Mouse (Mus musculus): ENCODE data around the gene Krtap4-1. TPM values are rescaled to one million over a fixed set of nuclear protein-coding genes. Genes with fewer than 3 reads are reported as not detected.
"Not testable (repeated sequence)": the region's sequence is repeated elsewhere in the genome, so short reads cannot be mapped to it uniquely, and the experiment has no call there.

Krtap4-1 gene
- polyA plus RNA-seq (2015; fragmentation: Nextera tagmentation; extraction: Ambion mirVana) = not detected in 2 replicates

DNA sequence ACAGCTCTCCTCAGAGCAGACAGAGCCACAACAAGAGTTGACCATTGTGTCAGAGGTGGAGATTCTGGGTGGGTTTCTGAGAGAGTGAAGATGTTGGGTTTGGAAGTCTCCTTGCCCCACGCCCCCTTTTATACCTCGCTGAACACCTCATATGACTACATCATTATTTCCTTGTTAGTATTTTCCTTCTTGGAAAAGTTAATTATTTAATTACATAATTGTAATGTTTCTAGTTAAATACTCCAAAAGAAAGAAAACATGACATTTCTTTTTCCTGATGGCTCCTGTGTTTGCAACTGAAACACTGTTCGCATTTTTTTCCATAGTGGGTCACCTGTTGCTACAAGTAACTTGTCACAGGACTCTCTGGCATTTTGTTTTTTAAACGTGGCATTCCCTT lies at the start of gene Krtap4-1:
Krtap4-1 (minus strand) TSS at position 101 of the 400 bp plus-strand sequence.
- H3K4me3 ChIP-seq (replicated peaks; ENCODE audit: low read length) = no peak within 1 kb of the TSS
- no peak within 1 kb of the TSS for H3K27ac ChIP-seq (ENCODE audit: low read length)
- no peaks in the 10 kb centered on the region for H3K36me3 ChIP-seq (ENCODE audit: control insufficient read depth, insufficient read depth, low read length)
- H3K9ac ChIP-seq (ENCODE audit: low read length) = no peak within 1 kb of the TSS
- H3K27me3 ChIP-seq (ENCODE audit: control insufficient read depth, insufficient read depth, low read length) = no peaks in the 10 kb centered on the region
- H3K4me2 ChIP-seq (ENCODE audit: low read depth, low read length) = no peak within 1 kb of the TSS
- no peak for ATAC-seq (ENCODE audit: insufficient read depth, low FRiP score)
- no peaks in the 10 kb centered on the region for H3K4me1 ChIP-seq (ENCODE audit: control insufficient read depth, insufficient read depth, low read length)
- H3K9me3 ChIP-seq (replicated peaks; ENCODE audit: control insufficient read depth, low read length) = no peaks in the 10 kb centered on the region
- 79% methylated on average over 4 of the region's 4 CpGs for WGBS

DNA sequence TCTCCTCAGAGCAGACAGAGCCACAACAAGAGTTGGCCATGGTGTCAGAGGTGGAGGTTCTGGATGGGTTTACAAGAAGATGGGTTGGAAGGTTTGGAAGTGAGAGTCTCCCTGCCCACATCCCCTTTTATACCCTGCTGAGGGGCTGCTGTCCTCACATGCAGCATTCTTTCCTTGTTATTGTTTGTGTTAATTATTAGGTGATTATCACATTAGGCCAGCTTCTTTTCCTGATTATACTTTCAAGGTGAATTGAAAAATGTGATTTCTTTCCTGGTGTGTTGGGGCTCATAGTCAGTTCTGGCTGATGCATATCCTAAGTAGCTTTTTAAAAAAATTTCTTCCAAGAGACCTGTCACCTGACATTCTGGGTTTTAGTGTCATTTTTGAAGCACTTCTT lies 37.8 kb upstream of the Krtap4-1 start, which contains the start of gene Krtap4-6:
Krtap4-6 (minus strand) TSS at position 101 of the 400 bp plus-strand sequence.
- no peak within 1 kb of the TSS for H3K9ac ChIP-seq (ENCODE audit: low read length)
- H3K27ac ChIP-seq (ENCODE audit: low read length) = no peak within 1 kb of the TSS
- no peak within 1 kb of the TSS for H3K4me2 ChIP-seq (ENCODE audit: low read depth, low read length)
- no peak for ATAC-seq (ENCODE audit: insufficient read depth, low FRiP score)
- H3K36me3 ChIP-seq (ENCODE audit: control insufficient read depth, insufficient read depth, low read length) = no peaks in the 10 kb centered on the region
- H3K4me3 ChIP-seq (replicated peaks; ENCODE audit: low read length) = no peak within 1 kb of the TSS
- H3K27me3 ChIP-seq (ENCODE audit: control insufficient read depth, insufficient read depth, low read length) = no peaks in the 10 kb centered on the region
- H3K9me3 ChIP-seq (replicated peaks; ENCODE audit: control insufficient read depth, low read length) = no peaks in the 10 kb centered on the region
- no peaks in the 10 kb centered on the region for H3K4me1 ChIP-seq (ENCODE audit: control insufficient read depth, insufficient read depth, low read length)

DNA sequence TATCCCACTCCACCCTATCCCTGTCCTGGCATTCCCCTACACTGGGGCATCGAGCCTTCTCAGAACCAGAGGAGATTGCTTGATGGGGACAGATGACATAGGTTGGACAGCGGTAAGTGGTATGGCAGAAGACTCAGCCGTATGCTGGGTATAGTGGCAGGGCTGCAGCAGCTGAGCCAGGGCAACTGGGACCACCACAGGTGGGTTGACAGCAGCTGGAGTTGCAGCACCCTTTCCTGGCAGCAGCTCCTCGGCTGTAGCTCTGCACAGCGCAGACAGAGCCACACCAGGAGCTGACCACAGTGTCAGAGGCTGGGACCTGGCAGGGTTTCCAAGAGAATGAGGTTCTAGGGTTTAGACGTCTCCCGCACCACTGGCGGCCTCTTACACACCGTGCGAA lies 34.8 kb upstream of the Krtap4-1 start:
- no peaks in the 10 kb centered on the region for H3K9me3 ChIP-seq (replicated peaks; ENCODE audit: control insufficient read depth, low read length)
- no peaks in the 10 kb centered on the region for H3K4me1 ChIP-seq (ENCODE audit: control insufficient read depth, insufficient read depth, low read length)
- 83% methylated on average over 10 of the region's 10 CpGs for WGBS
- H3K4me3 ChIP-seq (replicated peaks; ENCODE audit: low read length) = no peak overlapping the region
- H3K4me2 ChIP-seq (ENCODE audit: low read depth, low read length) = no peak overlapping the region
- H3K27ac ChIP-seq (ENCODE audit: low read length) = no peak overlapping the region
- no peaks in the 10 kb centered on the region for H3K27me3 ChIP-seq (ENCODE audit: control insufficient read depth, insufficient read depth, low read length)
- H3K9ac ChIP-seq (ENCODE audit: low read length) = no peak overlapping the region
- ATAC-seq (ENCODE audit: insufficient read depth, low FRiP score) = no peak
- no peaks in the 10 kb centered on the region for H3K36me3 ChIP-seq (ENCODE audit: control insufficient read depth, insufficient read depth, low read length)

DNA sequence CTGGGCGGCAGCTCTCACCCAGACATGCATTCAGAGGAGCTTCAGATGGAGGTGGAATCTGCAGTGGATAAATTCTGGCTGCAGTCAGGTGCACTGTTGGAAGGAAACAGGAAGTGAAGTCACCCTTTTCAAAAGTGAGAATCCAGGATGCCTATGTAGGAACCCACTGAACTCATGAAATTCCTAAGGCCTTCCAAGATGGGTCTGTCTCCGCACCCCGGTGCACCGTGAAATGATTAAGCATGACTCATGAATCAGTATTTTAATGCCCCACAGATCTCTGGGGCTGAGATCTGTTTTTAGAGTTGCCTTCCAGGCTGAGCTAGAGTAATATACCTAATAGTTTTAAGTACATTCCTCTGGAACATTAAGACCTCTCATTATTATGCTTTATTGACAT lies 31.2 kb upstream of the Krtap4-1 start:
- Histone ChIP-seq H3K36me3 (ENCODE audit: control insufficient read depth, insufficient read depth, low read length) (no peaks in the 10 kb centered on the region), H3K4me3 (replicated peaks; ENCODE audit: low read length) (no peak overlapping the region), H3K9me3 (replicated peaks; ENCODE audit: control insufficient read depth, low read length) (no peaks in the 10 kb centered on the region), H3K27me3 (ENCODE audit: control insufficient read depth, insufficient read depth, low read length) (no peaks in the 10 kb centered on the region), H3K4me1 (ENCODE audit: control insufficient read depth, insufficient read depth, low read length) (no peaks in the 10 kb centered on the region), H3K9ac (ENCODE audit: low read length) (no peak overlapping the region), H3K4me2 (ENCODE audit: low read depth, low read length) (no peak overlapping the region), H3K27ac (ENCODE audit: low read length) (no peak overlapping the region)
- 79% methylated on average over 4 of the region's 4 CpGs for WGBS
- no peak for ATAC-seq (ENCODE audit: insufficient read depth, low FRiP score)

DNA sequence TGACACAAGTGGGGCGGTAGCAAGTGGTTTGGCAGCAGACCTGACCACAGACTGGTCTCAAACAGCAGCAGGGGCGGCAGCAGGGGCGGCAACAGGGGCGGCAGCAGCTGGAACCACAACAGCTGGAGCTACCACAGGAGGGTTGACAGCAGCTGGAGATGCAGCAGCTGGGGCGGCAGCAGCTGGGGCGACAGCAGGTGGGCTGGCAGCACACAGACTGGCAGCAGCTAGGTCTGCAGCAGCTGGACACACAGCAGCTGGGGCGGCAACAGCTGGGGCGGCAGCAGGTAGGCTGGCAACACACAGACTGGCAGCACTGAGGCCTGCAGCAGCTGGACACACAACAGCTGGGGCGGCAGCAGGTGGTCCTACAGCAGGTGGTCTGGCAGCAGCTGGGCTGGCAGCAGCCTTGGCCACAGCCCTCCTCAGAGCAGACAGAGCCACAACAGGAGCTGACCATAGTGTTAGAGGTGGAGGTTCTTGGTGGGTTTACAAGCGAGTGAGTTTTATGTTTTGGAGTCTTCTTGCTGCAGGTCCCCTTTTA lies 30.5 kb upstream of the Krtap4-1 start, which contains the start of gene Gm11563:
Gm11563 (minus strand) TSS at position 494 of the 544 bp plus-strand sequence.
- WGBS = 65% methylated on average over 10 of the region's 10 CpGs
- H3K4me1 ChIP-seq (ENCODE audit: control insufficient read depth, insufficient read depth, low read length) = not testable (repeated sequence)

DNA sequence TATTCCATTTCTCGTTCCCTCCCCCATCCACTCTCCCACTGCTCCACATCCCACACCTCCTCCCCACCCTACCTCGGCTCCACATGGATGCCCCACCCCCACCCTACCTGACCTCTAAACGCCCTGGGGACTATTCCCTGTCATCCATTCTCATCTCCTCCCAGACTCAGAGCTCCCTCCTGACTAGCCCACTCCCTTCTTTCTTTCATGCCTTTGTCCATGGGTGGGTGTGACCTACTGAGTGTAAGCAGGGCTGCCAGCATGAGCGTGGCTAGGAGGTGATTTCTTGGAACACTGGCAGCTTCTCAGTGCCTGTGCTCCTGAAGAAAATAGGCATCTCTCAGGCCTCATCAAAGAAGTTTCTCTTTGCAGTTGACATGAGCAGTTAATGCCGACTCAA lies 29.0 kb upstream of the Krtap4-1 start:
- 46% methylated on average over 5 of the region's 5 CpGs for WGBS
- H3K27me3 ChIP-seq (ENCODE audit: control insufficient read depth, insufficient read depth, low read length) = no peaks in the 10 kb centered on the region
- no peak for ATAC-seq (ENCODE audit: insufficient read depth, low FRiP score)

More for the DNA sequence above, 30.5 kb upstream of the Krtap4-1 start, which contains the start of gene Gm11563:
- H3K27ac ChIP-seq (ENCODE audit: low read length); H3K4me3 ChIP-seq (replicated peaks; ENCODE audit: low read length); H3K9me3 ChIP-seq (replicated peaks; ENCODE audit: control insufficient read depth, low read length); H3K27me3 ChIP-seq (ENCODE audit: control insufficient read depth, insufficient read depth, low read length); H3K9ac ChIP-seq (ENCODE audit: low read length); H3K36me3 ChIP-seq (ENCODE audit: control insufficient read depth, insufficient read depth, low read length); H3K4me2 ChIP-seq (ENCODE audit: low read depth, low read length); ATAC-seq (ENCODE audit: insufficient read depth, low FRiP score): not testable (repeated sequence)

DNA sequence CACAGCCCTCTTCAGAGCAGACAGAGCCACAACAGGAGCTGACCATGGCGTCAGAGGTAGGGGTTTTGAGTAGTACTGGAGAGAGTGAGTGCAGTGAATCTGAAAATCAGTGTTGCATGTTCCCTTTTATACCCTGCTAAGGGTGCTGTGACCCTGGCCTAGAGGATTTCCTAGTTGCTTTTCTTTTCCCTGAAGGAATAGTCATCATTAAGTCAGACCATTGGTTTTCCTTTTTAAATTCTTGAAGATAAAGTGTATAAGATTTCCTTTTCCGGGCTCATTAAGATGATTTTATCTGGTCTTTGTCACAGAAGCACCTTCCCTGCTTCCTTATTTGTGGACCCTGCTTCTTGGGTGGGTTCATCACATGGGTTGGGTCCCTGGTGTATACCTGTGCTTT lies 22.1 kb upstream of the Krtap4-1 start, which contains the start of gene Gm11555:
Gm11555 (minus strand) TSS at position 101 of the 400 bp plus-strand sequence.
- 86% methylated on average over 2 of the region's 2 CpGs for WGBS
- H3K27ac ChIP-seq (ENCODE audit: low read length) = no peak within 1 kb of the TSS

More for the DNA sequence above, 29.0 kb upstream of the Krtap4-1 start:
- Histone ChIP-seq H3K36me3 (ENCODE audit: control insufficient read depth, insufficient read depth, low read length) (no peaks in the 10 kb centered on the region), H3K4me1 (ENCODE audit: control insufficient read depth, insufficient read depth, low read length) (no peaks in the 10 kb centered on the region), H3K9ac (ENCODE audit: low read length) (no peak overlapping the region), H3K9me3 (replicated peaks; ENCODE audit: control insufficient read depth, low read length) (no peaks in the 10 kb centered on the region), H3K4me2 (ENCODE audit: low read depth, low read length) (no peak overlapping the region), H3K27ac (ENCODE audit: low read length) (no peak overlapping the region), H3K4me3 (replicated peaks; ENCODE audit: low read length) (no peak overlapping the region)

DNA sequence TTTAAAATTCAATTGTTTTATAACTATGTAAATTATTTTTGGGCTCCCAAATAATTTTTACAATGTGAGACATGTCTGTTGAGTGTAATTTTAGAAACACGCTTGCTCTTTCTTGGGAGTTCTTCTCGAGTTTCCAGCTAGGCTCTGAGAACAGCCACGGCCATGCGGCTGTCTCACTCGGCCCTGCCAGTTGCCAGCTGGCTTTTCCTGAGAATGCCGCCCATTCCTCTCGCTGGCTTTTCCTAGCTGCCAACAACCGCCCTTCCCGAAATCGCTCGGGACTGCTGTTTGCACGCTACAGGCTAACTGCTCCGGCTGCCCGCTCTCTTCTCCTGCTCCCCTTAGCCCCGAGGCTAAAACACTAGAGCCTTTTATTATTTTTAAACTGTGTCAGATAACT lies 18.4 kb upstream of the Krtap4-1 start:
- WGBS = 84% methylated on average over 15 of the region's 15 CpGs
- no peak for ATAC-seq (ENCODE audit: insufficient read depth, low FRiP score)
- Histone ChIP-seq H3K27ac (ENCODE audit: low read length) (no peak overlapping the region), H3K9me3 (replicated peaks; ENCODE audit: control insufficient read depth, low read length) (no peaks in the 10 kb centered on the region), H3K4me3 (replicated peaks; ENCODE audit: low read length) (no peak overlapping the region), H3K36me3 (ENCODE audit: control insufficient read depth, insufficient read depth, low read length) (no peaks in the 10 kb centered on the region), H3K9ac (ENCODE audit: low read length) (no peak overlapping the region), H3K4me2 (ENCODE audit: low read depth, low read length) (no peak overlapping the region), H3K4me1 (ENCODE audit: control insufficient read depth, insufficient read depth, low read length) (no peaks in the 10 kb centered on the region), H3K27me3 (ENCODE audit: control insufficient read depth, insufficient read depth, low read length) (no peaks in the 10 kb centered on the region)

More for the DNA sequence above, 22.1 kb upstream of the Krtap4-1 start, which contains the start of gene Gm11555:
- H3K4me3 ChIP-seq (replicated peaks; ENCODE audit: low read length) = no peak within 1 kb of the TSS
- no peaks in the 10 kb centered on the region for H3K4me1 ChIP-seq (ENCODE audit: control insufficient read depth, insufficient read depth, low read length)
- H3K9me3 ChIP-seq (replicated peaks; ENCODE audit: control insufficient read depth, low read length) = no peaks in the 10 kb centered on the region
- H3K4me2 ChIP-seq (ENCODE audit: low read depth, low read length) = no peak within 1 kb of the TSS
- H3K27me3 ChIP-seq (ENCODE audit: control insufficient read depth, insufficient read depth, low read length) = no peaks in the 10 kb centered on the region
- no peaks in the 10 kb centered on the region for H3K36me3 ChIP-seq (ENCODE audit: control insufficient read depth, insufficient read depth, low read length)
- no peak for ATAC-seq (ENCODE audit: insufficient read depth, low FRiP score)
- no peak within 1 kb of the TSS for H3K9ac ChIP-seq (ENCODE audit: low read length)

DNA sequence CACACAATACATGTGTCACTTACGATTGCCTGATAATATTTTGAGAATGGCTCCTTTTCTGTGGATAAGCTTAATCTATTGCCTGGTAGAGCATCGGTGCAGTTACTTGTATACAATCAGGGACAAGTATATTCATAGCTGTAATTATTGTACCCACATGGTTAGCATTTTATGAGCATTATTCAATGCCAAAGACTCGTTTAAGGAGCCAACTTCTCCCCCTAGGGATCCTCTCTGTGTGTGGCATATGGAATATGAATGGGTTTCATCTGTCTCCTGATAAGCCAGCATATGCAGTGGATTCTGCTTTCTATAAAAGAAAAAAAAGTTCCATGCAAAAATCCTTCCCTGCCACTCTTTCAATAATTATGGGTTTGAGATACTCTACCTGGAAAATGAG lies 16.3 kb upstream of the Krtap4-1 start:
- no peak overlapping the region for H3K4me3 ChIP-seq (replicated peaks; ENCODE audit: low read length)
- H3K9ac ChIP-seq (ENCODE audit: low read length) = no peak overlapping the region
- no peak for ATAC-seq (ENCODE audit: insufficient read depth, low FRiP score)
- no peaks in the 10 kb centered on the region for H3K4me1 ChIP-seq (ENCODE audit: control insufficient read depth, insufficient read depth, low read length)
- no peak overlapping the region for H3K27ac ChIP-seq (ENCODE audit: low read length)
- H3K36me3 ChIP-seq (ENCODE audit: control insufficient read depth, insufficient read depth, low read length) = no peaks in the 10 kb centered on the region
- no peaks in the 10 kb centered on the region for H3K27me3 ChIP-seq (ENCODE audit: control insufficient read depth, insufficient read depth, low read length)
- no peak overlapping the region for H3K4me2 ChIP-seq (ENCODE audit: low read depth, low read length)
- no peaks in the 10 kb centered on the region for H3K9me3 ChIP-seq (replicated peaks; ENCODE audit: control insufficient read depth, low read length)
- WGBS = 68% methylated on average over 3 of the region's 3 CpGs

Measured in stomach, embryonic 16.5 days (tissue).